Mouse (Mus musculus): Measurements from ENCODE around the gene Phrf1.

Phrf1 gene

GRCm38 (mm10) chr7:141228279-141229067 lies at the start of gene Phrf1:
Phrf1 (plus strand) TSS chr7:141228784.
- DNase-seq (ENCODE audit: low spot score in 2 of 2): peak; percentile 96 to 98

- DNase-seq (ENCODE audit: low spot score in 2 of 2): no peak
Measured at GRCm38 (mm10) chr7:141188194-141188593, 40.4 kb upstream of the Phrf1 start.

- no peak for DNase-seq (ENCODE audit: low spot score in 2 of 2)
Measured at GRCm38 (mm10) chr7:141188733-141189132, 39.9 kb upstream of the Phrf1 start.

- DNase-seq (ENCODE audit: low spot score in 2 of 2): no peak
Measured at GRCm38 (mm10) chr7:141190220-141190619, 38.4 kb upstream of the Phrf1 start.

- DNase-seq (ENCODE audit: low spot score in 2 of 2): peak in 1 of 2 experiments; percentile 20
Measured at GRCm38 (mm10) chr7:141191036-141191435, 37.5 kb upstream of the Phrf1 start.

GRCm38 (mm10) chr7:141191796-141192685 lies 36.5 kb upstream of the Phrf1 start:
- DNase-seq (ENCODE audit: low spot score in 2 of 2): peak in 1 of 2 experiments; percentile 32

GRCm38 (mm10) chr7:141192776-141193347 lies 35.7 kb upstream of the Phrf1 start:
- peak in 1 of 2 experiments; percentile 36 for DNase-seq (ENCODE audit: low spot score in 2 of 2)

- DNase-seq (ENCODE audit: low spot score in 2 of 2): peak in 1 of 2 experiments; percentile 62
Measured at GRCm38 (mm10) chr7:141193348-141193856, 35.2 kb upstream of the Phrf1 start.

- peak; percentile 98 to 99 for DNase-seq (ENCODE audit: low spot score in 2 of 2)
Measured at GRCm38 (mm10) chr7:141193948-141194347, 34.6 kb upstream of the Phrf1 start, which contains the start of the genes Hras and Lrrc56. Hras (minus strand) TSS chr7:141194005. Lrrc56 (plus strand) TSS chr7:141194157.

- no peak for DNase-seq (ENCODE audit: low spot score in 2 of 2)
Measured at GRCm38 (mm10) chr7:141194409-141194808, 34.2 kb upstream of the Phrf1 start.

- DNase-seq (ENCODE audit: low spot score in 2 of 2): peak; percentile 95 to 99
Measured at GRCm38 (mm10) chr7:141194830-141195229, 33.8 kb upstream of the Phrf1 start.

GRCm38 (mm10) chr7:141195754-141196153 lies 32.8 kb upstream of the Phrf1 start:
- no peak for DNase-seq (ENCODE audit: low spot score in 2 of 2)

GRCm38 (mm10) chr7:141196619-141197282 lies 31.8 kb upstream of the Phrf1 start:
- DNase-seq (ENCODE audit: low spot score in 2 of 2): no peak

- no peak for DNase-seq (ENCODE audit: low spot score in 2 of 2)
Measured at GRCm38 (mm10) chr7:141198121-141198520, 30.5 kb upstream of the Phrf1 start.

- DNase-seq (ENCODE audit: low spot score in 2 of 2): no peak
Measured at GRCm38 (mm10) chr7:141204546-141204945, 24.0 kb upstream of the Phrf1 start.

GRCm38 (mm10) chr7:141205504-141205903 lies 23.1 kb upstream of the Phrf1 start:
- no peak for DNase-seq (ENCODE audit: low spot score in 2 of 2)

GRCm38 (mm10) chr7:141206182-141206937 lies 22.2 kb upstream of the Phrf1 start:
- peak; percentile 28 to 34 for DNase-seq (ENCODE audit: low spot score in 2 of 2)

- DNase-seq (ENCODE audit: low spot score in 2 of 2): peak; percentile 50 to 62
Measured at GRCm38 (mm10) chr7:141209526-141209925, 19.1 kb upstream of the Phrf1 start.

GRCm38 (mm10) chr7:141210137-141210536 lies 18.4 kb upstream of the Phrf1 start:
- peak; percentile 17 to 34 for DNase-seq (ENCODE audit: low spot score in 2 of 2)

GRCm38 (mm10) chr7:141210606-141211131 lies 17.9 kb upstream of the Phrf1 start:
- DNase-seq (ENCODE audit: low spot score in 2 of 2): peak; percentile 19 to 38

Data from spleen, postnatal 10 days (tissue).